Mouse (Mus musculus) layer of hippocampus, adult 2 months (tissue): ENCODE measurements at regions not wholly inside any gene's neighbourhood (a gene's known extent, or its start where the extent isn't known, plus 50 kb on each side); places are given as distances from the start of the nearest gene placed in this dataset.

Experiments
- DNase-seq, 2 experiments: peaks; one replicate each; pipeline ENCODE4 v3.0.0; 2022; ENCODE audit warnings: low spot score in 2 of 2
- H3K27ac ChIP-seq: fragments of 200-600 bp; 2 replicates; pipeline ENCODE4 v1.8.1; 2022
- H3K4me3 ChIP-seq: fragments of 200-600 bp; 2 replicates; pipeline ENCODE4 v1.8.1; 2022; ENCODE audit warnings: mild to moderate bottlenecking
- CTCF ChIP-seq: fragments of 200-600 bp; conservative IDR thresholded peaks from 2 replicates; pipeline ENCODE4 v1.8.1; 2022; ENCODE audit warnings: antibody characterized with exemption, mild to moderate bottlenecking, moderate library complexity

- no peak for DNase-seq
- no peak overlapping the region for H3K4me3 ChIP-seq
- TF ChIP-seq CTCF, result no peak
- H3K27ac ChIP-seq, result no peak overlapping the region
Measured at GRCm38 (mm10) chr19:54440713-54441112, 396.8 kb downstream of the Adra2a start.

- peak; percentile 9 to 13 for DNase-seq
- no peak overlapping the region for H3K4me3 ChIP-seq
- H3K27ac ChIP-seq, result no peak overlapping the region
- no peak for TF ChIP-seq CTCF
Measured at GRCm38 (mm10) chr19:54460426-54461170, 416.6 kb downstream of the Adra2a start.

- no peak overlapping the region for H3K27ac ChIP-seq
- H3K4me3 ChIP-seq, result no peak overlapping the region
- DNase-seq, result no peak
- TF ChIP-seq CTCF, result no peak
Measured at GRCm38 (mm10) chr19:54462480-54462879, 418.5 kb downstream of the Adra2a start.

- Histone ChIP-seq H3K4me3 (no peak overlapping the region), H3K27ac (no peak overlapping the region; the same call in 1 of the 2 replicates)
- no peak for TF ChIP-seq CTCF
- DNase-seq, result no peak
Measured at GRCm38 (mm10) chr19:54470034-54470433, 426.1 kb downstream of the Adra2a start.

GRCm38 (mm10) chr19:54498066-54498465 lies 454.1 kb downstream of the Adra2a start:
- no peak for DNase-seq
- no peak for TF ChIP-seq CTCF
- H3K27ac ChIP-seq, result no peak overlapping the region

GRCm38 (mm10) chr19:54533858-54534257 lies 489.9 kb downstream of the Adra2a start:
- peak; percentile 74 for TF ChIP-seq CTCF
- DNase-seq, result peak in 1 of 2 experiments; percentile 13
- Histone ChIP-seq H3K4me3 (no peak overlapping the region), H3K27ac (no peak overlapping the region)

More at GRCm38 (mm10) chr19:54498066-54498465, 454.1 kb downstream of the Adra2a start:
- no peak overlapping the region for H3K4me3 ChIP-seq

GRCm38 (mm10) chr19:54555351-54555750 lies 511.4 kb downstream of the Adra2a start:
- TF ChIP-seq CTCF, result no peak
- DNase-seq, result no peak
- no peak overlapping the region for H3K4me3 ChIP-seq
- H3K27ac ChIP-seq, result no peak overlapping the region

- no peak for DNase-seq
- H3K4me3 ChIP-seq, result no peak overlapping the region
- no peak for TF ChIP-seq CTCF
- H3K27ac ChIP-seq, result no peak overlapping the region
Measured at GRCm38 (mm10) chr19:54557984-54558383, 514.0 kb downstream of the Adra2a start.

- Histone ChIP-seq H3K4me3 (no peak overlapping the region), H3K27ac (no peak overlapping the region)
- no peak for TF ChIP-seq CTCF
- no peak for DNase-seq
Measured at GRCm38 (mm10) chr19:54583574-54583973, 539.6 kb downstream of the Adra2a start.

- DNase-seq, result no peak
- no peak overlapping the region for H3K27ac ChIP-seq
- no peak for TF ChIP-seq CTCF
Measured at GRCm38 (mm10) chr19:54584687-54585237, 540.8 kb downstream of the Adra2a start.

GRCm38 (mm10) chr19:54585326-54585725 lies 541.4 kb downstream of the Adra2a start:
- Histone ChIP-seq H3K4me3 (no peak overlapping the region), H3K27ac (no peak overlapping the region)
- TF ChIP-seq CTCF, result no peak
- no peak for DNase-seq

More at GRCm38 (mm10) chr19:54584687-54585237, 540.8 kb downstream of the Adra2a start:
- no peak overlapping the region for H3K4me3 ChIP-seq

- no peak for DNase-seq
- no peak overlapping the region for H3K27ac ChIP-seq
- H3K4me3 ChIP-seq, result no peak overlapping the region
- TF ChIP-seq CTCF, result no peak
Measured at GRCm38 (mm10) chr19:54603345-54603744, 523.7 kb downstream of the Gpam start.

GRCm38 (mm10) chr19:54605346-54605745 lies 521.7 kb downstream of the Gpam start:
- Histone ChIP-seq H3K27ac (no peak overlapping the region), H3K4me3 (no peak overlapping the region)
- no peak for DNase-seq
- no peak for TF ChIP-seq CTCF

GRCm38 (mm10) chr19:54616924-54617323 lies 510.1 kb downstream of the Gpam start:
- DNase-seq, result peak; percentile 13 to 18
- no peak for TF ChIP-seq CTCF
- H3K4me3 ChIP-seq, result no peak overlapping the region
- peak overlapping the region; percentile 49; the same call in 1 of the 2 replicates for H3K27ac ChIP-seq
